Mouse (Mus musculus) lung, postnatal 0 days (tissue): ENCODE data around the gene Nrap. TPM values are rescaled to one million over a fixed set of nuclear protein-coding genes. Genes with fewer than 3 reads are reported as not detected.

Experiments
- ATAC-seq: fragments of 200-750 bp; cut with Nextera tagmentation; 2 replicates; pipeline ENCODE4 v1.8.0; 2017; ENCODE audit warnings: moderate library complexity
- DNase-seq: peaks from one replicate; pipeline ENCODE4 v3.0.0-alpha.2; 2016; ENCODE audit warnings: low spot score
- H3K27ac ChIP-seq: fragments of 300-500 bp; sonication (generic); 2 replicates; pipeline ENCODE4 v1.5.1; 2014; ENCODE audit warnings: antibody characterized with exemption, mild to moderate bottlenecking, low read length, mixed read lengths
- H3K27me3 ChIP-seq: fragments of 300-500 bp; sonication (generic); replicated peaks from 2 replicates; pipeline ENCODE4 v1.6.1; 2014; ENCODE audit warnings: low read length, mixed read lengths; ENCODE audit not compliant: insufficient read depth
- H3K36me3 ChIP-seq: fragments of 300-500 bp; sonication (generic); 2 replicates; pipeline ENCODE4 v1.6.1; 2014; ENCODE audit warnings: low read length, mixed read lengths; ENCODE audit not compliant: insufficient read depth
- H3K4me1 ChIP-seq: fragments of 300-500 bp; sonication (generic); 2 replicates; pipeline ENCODE4 v1.6.1; 2014; ENCODE audit warnings: antibody characterized with exemption, low read depth, low read length, mixed read lengths; ENCODE audit not compliant: insufficient read depth
- H3K4me2 ChIP-seq: fragments of 300-500 bp; sonication (generic); replicated peaks from 2 replicates; pipeline ENCODE4 v1.6.1; 2014; ENCODE audit warnings: low read depth, mild to moderate bottlenecking, low read length, moderate library complexity, mixed read lengths
- H3K4me3 ChIP-seq: fragments of 300-500 bp; sonication (generic); 2 replicates; pipeline ENCODE4 v1.5.1; 2014; ENCODE audit warnings: low read depth, low read length
- H3K9ac ChIP-seq: fragments of 300-500 bp; sonication (generic); replicated peaks from 2 replicates; pipeline ENCODE4 v1.6.1; 2014; ENCODE audit warnings: low read depth, mild to moderate bottlenecking
- H3K9me3 ChIP-seq: fragments of 300-500 bp; sonication (generic); 2 replicates; pipeline ENCODE4 v1.6.1; 2016; ENCODE audit warnings: low read length, mixed read lengths
- CTCF ChIP-seq: IDR thresholded peaks from 2 replicates; pipeline ENCODE4 v1.5.1; 2016; ENCODE audit warnings: antibody characterized with exemption, mild to moderate bottlenecking
- EP300 ChIP-seq: IDR thresholded peaks from 2 replicates; pipeline ENCODE4 v1.6.1; 2016; ENCODE audit warnings: antibody characterized with exemption, mild to moderate bottlenecking, control low read depth
- WGBS: fragments of 180-500 bp; shearing (Covaris S2); extraction: QIAGEN DNeasy Blood & Tissue Kit; methylation state at CpG from one replicate; pipeline ENCODE4 v1.1.7; 2014; 5-methylcytosine and 5-hydroxymethylcytosine counted together
- polyA plus RNA-seq: library from polyadenylated mRNA; unstranded; fragments of >200 nt; fragmentation: Nextera tagmentation; extraction: Ambion mirVana; gene quantifications from 2 replicates; pipeline ENCODE4 v1.2.1, GENCODE M21; 2015

The Nrap gene
- polyA plus RNA-seq, 1 experiment from 2014 or later, result 0.53 TPM

- ATAC-seq (no peak), DNase-seq (no peak)
- H3K36me3 ChIP-seq, result no peaks in the 10 kb centered on the region
- no peak overlapping the region for H3K4me2 ChIP-seq
- H3K4me1 ChIP-seq, result no peaks in the 10 kb centered on the region
- 59% methylated on average over 11 of the region's 11 CpGs for WGBS
- TF ChIP-seq EP300 (no peak), CTCF (no peak)
- no peak overlapping the region for H3K4me3 ChIP-seq
- H3K27me3 ChIP-seq, result no peaks in the 10 kb centered on the region
- no peak overlapping the region for H3K27ac ChIP-seq
- H3K9ac ChIP-seq, result no peak overlapping the region
- no peaks in the 10 kb centered on the region for H3K9me3 ChIP-seq
These were observed 111.5 kb downstream of the Nrap start for GRCm38 (mm10) chr19:56278366-56278765.

DNA sequence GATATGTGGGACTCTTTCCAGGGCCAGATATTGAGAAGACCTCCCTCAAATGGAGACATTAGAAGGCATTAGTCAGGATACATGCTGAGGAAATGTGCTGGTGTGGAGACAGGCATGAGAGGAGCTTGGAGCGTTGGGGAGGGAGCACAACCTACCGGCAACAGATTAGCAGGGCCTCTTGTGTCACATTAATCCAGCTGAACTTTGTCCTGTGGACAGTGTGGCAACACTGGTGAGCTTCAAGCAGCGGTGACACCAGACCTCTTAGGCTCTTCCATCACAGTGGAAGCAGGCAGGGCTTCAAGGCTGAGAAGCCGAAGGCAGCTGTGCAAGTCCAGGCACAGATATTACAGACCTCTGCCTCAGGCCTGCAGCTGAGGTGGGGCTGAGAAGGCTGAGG lies 111.9 kb downstream of the Nrap start:
- TF ChIP-seq EP300 (no peak), CTCF (no peak)
- H3K4me2 ChIP-seq, result no peak overlapping the region
- H3K27ac ChIP-seq, result no peak overlapping the region
- no peaks in the 10 kb centered on the region for H3K36me3 ChIP-seq
- no peak overlapping the region for H3K9ac ChIP-seq
- WGBS, result 78% methylated on average over 4 of the region's 4 CpGs
- no peaks in the 10 kb centered on the region for H3K27me3 ChIP-seq
- no peak overlapping the region for H3K4me3 ChIP-seq
- ATAC-seq, result no peak
- no peaks in the 10 kb centered on the region for H3K4me1 ChIP-seq
- DNase-seq, result no peak
- H3K9me3 ChIP-seq, result no peaks in the 10 kb centered on the region

DNA sequence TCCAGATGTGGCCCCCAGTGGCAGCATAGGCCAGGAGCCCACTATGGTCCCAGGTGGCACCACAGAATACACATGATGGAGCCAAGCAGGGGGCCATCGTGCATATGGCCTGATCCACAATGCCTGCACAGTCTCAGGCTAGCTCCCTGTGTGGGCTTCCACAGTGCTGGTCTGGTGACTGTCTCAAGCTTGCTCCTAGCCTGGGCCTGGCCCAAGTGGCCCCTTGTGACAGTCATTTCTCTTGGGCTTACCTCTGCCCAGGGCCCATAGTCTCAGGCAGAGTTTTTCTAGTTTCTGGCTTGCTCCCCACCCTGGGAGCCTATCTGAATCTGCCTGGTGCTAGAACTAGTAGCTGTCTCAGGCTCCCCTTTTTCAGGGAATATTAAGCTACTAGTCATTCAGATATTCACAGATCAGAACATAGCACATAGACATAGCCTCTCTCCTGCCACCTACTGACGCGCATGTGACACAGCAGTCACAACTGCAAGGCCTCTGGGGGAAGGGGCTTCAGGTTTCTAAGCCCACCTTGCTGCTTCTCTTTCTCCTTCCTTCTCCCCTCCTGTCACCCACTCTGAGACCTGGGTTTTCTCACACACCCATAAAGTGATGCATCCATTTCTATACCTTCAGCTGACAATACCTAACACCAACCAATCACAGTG lies 112.6 kb downstream of the Nrap start:
- no peaks in the 10 kb centered on the region for H3K9me3 ChIP-seq
- DNase-seq, result no peak
- no peak overlapping the region for H3K4me3 ChIP-seq
- no peak overlapping the region for H3K4me2 ChIP-seq
- no peak overlapping the region for H3K9ac ChIP-seq
- TF ChIP-seq EP300, result no peak
- peak; percentile 57 for TF ChIP-seq CTCF
- ATAC-seq, result no peak
- no peaks in the 10 kb centered on the region for H3K27me3 ChIP-seq
- H3K27ac ChIP-seq, result no peak overlapping the region
- H3K4me1 ChIP-seq, result no peaks in the 10 kb centered on the region
- WGBS, result 40% methylated on average over 3 of the region's 3 CpGs
- no peaks in the 10 kb centered on the region for H3K36me3 ChIP-seq

DNA sequence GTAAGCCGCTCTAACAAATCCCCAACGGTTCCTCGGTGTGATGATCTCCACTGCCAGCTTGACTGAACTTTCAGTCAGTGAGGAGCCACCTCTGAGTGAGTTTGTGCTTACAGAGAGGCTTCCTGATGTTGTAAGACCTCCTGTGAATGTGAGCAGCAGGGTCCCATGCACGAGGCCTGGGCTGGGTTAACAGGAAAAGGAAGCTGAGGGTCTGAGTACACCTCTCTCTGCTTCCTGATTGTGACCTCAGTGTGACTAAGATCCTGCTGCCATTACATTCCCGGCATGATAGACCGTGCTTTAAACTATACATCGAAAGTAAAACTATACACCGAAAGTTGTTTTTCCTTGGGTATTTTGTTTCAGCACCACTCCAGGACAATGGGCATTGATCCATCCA lies 117.8 kb downstream of the Nrap start:
- Histone ChIP-seq H3K27me3 (no peaks in the 10 kb centered on the region), H3K4me1 (no peaks in the 10 kb centered on the region), H3K9ac (no peak overlapping the region), H3K4me3 (no peak overlapping the region), H3K27ac (no peak overlapping the region), H3K9me3 (no peaks in the 10 kb centered on the region), H3K4me2 (no peak overlapping the region), H3K36me3 (no peaks in the 10 kb centered on the region)
- ATAC-seq (peak; percentile 62), DNase-seq (peak; percentile 23)
- 62% methylated on average over 8 of the region's 8 CpGs for WGBS
- TF ChIP-seq CTCF (no peak), EP300 (no peak)

Other genes with a start within 250 kb of the Nrap start
- gene Habp2, start 102.9 kb downstream of the Nrap start, polyA plus RNA-seq, result 0.18 TPM in 1 of 2 replicates, not detected in the other
- gene Casp7, start 7.1 kb upstream of the Nrap start, polyA plus RNA-seq, result 21.8 and 25.8 TPM in 2 replicates
- 0.11 and 0.21 TPM in 2 replicates for gene Plekhs1, start 71.6 kb upstream of the Nrap start, polyA plus RNA-seq
- 14.7 and 16.7 TPM in 2 replicates for gene Dclre1a, start 158.2 kb upstream of the Nrap start, polyA plus RNA-seq
- gene Nhlrc2, start 158.2 kb upstream of the Nrap start, polyA plus RNA-seq, result 15.4 and 17.6 TPM in 2 replicates